Mouse (Mus musculus): Measurements from ENCODE around the gene Dock3.

The Dock3 gene

GRCm38 (mm10) chr9:106886828-106887702, 344.6 kb downstream of the Dock3 start, which contains the start of gene Rbm15b:
Gene Rbm15b (minus strand): TSS chr9:106887428.
- DNase-seq (ENCODE audit: low read depth) = peak; percentile 92

GRCm38 (mm10) chr9:106885901-106886731, 345.6 kb downstream of the Dock3 start:
- DNase-seq (ENCODE audit: low read depth) = no peak

GRCm38 (mm10) chr9:106884996-106885900, 346.5 kb downstream of the Dock3 start:
- no peak for DNase-seq (ENCODE audit: low read depth)

GRCm38 (mm10) chr9:106884306-106884705, 347.4 kb downstream of the Dock3 start:
- no peak for DNase-seq (ENCODE audit: low read depth)

GRCm38 (mm10) chr9:106883085-106883484, 348.6 kb downstream of the Dock3 start:
- no peak for DNase-seq (ENCODE audit: low read depth)

DNA sequence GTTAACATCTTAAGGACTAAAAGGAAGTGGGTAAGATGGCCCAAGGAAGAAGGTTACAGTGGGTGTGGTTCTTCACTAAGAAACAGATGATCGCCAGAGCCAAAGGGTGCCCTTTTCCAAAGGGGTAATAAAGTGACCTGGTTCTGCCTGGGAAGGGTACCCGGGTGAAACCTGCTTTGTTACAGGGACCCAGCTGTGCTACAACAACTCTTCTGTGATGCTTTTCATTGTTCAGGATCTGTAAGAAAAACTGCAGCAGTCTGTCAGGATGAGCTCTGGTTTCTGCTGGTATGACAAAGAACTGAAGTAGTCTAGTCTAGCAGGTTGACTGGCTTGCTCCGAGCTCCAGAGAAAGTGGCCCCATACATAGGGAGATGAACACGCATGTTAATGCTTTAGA, 349.5 kb downstream of the Dock3 start:
- DNase-seq (ENCODE audit: low read depth) = no peak

- DNase-seq (ENCODE audit: low read depth) = no peak
Measured at GRCm38 (mm10) chr9:106881071-106881755, 350.5 kb downstream of the Dock3 start.

GRCm38 (mm10) chr9:106879471-106879870, 352.2 kb downstream of the Dock3 start:
- DNase-seq (ENCODE audit: low read depth) = no peak

DNA sequence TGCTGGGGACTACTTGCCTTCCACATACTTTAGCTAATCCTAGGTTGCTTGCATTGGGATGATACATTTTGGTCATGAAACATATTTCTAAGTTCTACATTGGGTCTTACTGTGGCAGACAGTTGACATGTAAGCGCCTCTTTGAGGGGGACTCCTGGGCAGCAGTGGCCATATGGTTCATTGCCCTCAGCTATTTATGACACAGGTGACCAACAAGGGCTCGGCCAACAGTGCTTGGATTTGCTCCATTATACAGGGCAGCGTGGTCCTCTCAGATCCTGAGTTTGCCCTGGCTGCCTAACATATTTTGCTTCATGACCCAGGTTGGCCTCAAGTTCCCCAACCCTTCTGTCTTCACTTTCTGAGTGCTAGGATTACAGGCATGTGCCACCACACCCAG, 355.0 kb downstream of the Dock3 start:
- no peak for DNase-seq (ENCODE audit: low read depth)

GRCm38 (mm10) chr9:106874216-106874615, 357.5 kb downstream of the Dock3 start:
- DNase-seq (ENCODE audit: low read depth) = no peak

- no peak for DNase-seq (ENCODE audit: low read depth)
Measured at GRCm38 (mm10) chr9:106858036-106858435, 373.7 kb downstream of the Dock3 start.

GRCm38 (mm10) chr9:106856664-106857063, 375.0 kb downstream of the Dock3 start:
- DNase-seq (ENCODE audit: low read depth) = no peak
